34 mouse cellular contexts compared by ENCODE assay signal in the genomic region with DNA sequence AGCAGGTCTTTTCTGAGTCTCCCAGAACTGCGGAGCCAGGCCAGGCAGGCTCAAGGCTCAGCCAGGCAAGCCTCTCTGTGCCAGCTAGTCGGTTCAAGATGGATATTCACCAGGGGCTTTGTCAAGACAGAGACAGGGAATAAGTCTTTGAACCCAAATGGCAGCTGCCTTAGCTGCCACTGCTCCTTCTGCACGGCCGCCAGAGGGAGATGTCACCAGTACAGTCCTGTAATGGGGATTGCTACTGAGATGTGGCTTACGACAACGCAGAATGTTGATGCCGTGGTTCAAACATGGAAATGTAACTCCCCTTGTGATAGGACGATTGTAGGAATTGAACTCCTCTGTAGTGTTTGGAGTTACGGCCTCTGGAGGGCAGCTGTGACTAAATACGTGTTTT. TPM values are rescaled to one million over a fixed set of nuclear protein-coding genes. Genes with fewer than 3 reads are reported as not detected.
A peak's percentile ranks its signal among the peaks of the same experiment; 100 is the strongest.
DNase-seq lines count a peak whose midpoint lies in the region; ATAC-seq and TF ChIP-seq lines count a peak whose summit lies in the region.
"Had no signal": no experiment of that assay in that cellular context is flagged by ENCODE, and none has a peak within 500 bp of the region (broad histone marks: within the 10 kb centered on the region; RNA-seq: fewer than 3 reads in every experiment).

No protein-coding gene starts in this region.

- TF ChIP-seq EP300 in liver, postnatal 0 days (IDR thresholded peaks at IDR 0.05; ENCODE audit: low read depth), result no peak

- peak; percentile 10 for DNase-seq in adrenal gland, postnatal 14 days
- no peak for DNase-seq in adrenal gland, adult (ENCODE audit: inconsistent age in 2 of 2, low spot score in 1 of 2)
- no peak for DNase-seq in left cerebral cortex, adult 2 months (ENCODE audit: extremely low spot score in 1 of 2, low spot score in 2 of 2)
- no peak for DNase-seq in left cerebral cortex, postnatal 4 days
- peak; percentile 17 for DNase-seq in midbrain, embryonic 11.5 days (ENCODE audit: low spot score, missing footprints)
- DNase-seq in midbrain, embryonic 14.5 days, result no peak
- no peak for DNase-seq in liver, postnatal 0 days
- DNase-seq: adrenal gland, postnatal 25 days; cerebellum, adult 11-12 months; gastrocnemius, postnatal 25 days; heart, adult 11 months; heart, postnatal 4 days; kidney, adult 11 months; kidney, postnatal 14 days; lung, adult 18-20 months; lung, postnatal 14 days; right cerebral cortex, postnatal 4 days; thymus, adult 18-20 months; thymus, postnatal 36 days had no signal

- H3K4me2 ChIP-seq in midbrain, embryonic 11.5 days, result no peak overlapping the region
- no peak overlapping the region for H3K4me2 ChIP-seq in midbrain, embryonic 14.5 days (ENCODE audit: low read length)
- no peak overlapping the region for H3K4me2 ChIP-seq in liver, postnatal 0 days (ENCODE audit: low read depth, low read length)
- no peak overlapping the region for H3K4me2 ChIP-seq in intestine, embryonic 15.5 days (replicated peaks)
- H3K4me2 ChIP-seq: embryonic facial prominence, embryonic 15.5 days; forebrain, embryonic 13.5 days; heart, embryonic 12.5 days; hindbrain, embryonic 14.5 days; midbrain, embryonic 12.5 days; neural tube, embryonic 13.5 days had no signal

- intact Hi-C loops in left cerebral cortex, adult 2 months (cut with DNase I), result no loop called here
- intact Hi-C loops in left cerebral cortex, postnatal 4 days (cut with DNase I), result no loop called here

- no peak overlapping the region for H3K9ac ChIP-seq in midbrain, embryonic 11.5 days (ENCODE audit: low read length)
- H3K9ac ChIP-seq in midbrain, embryonic 14.5 days (replicated peaks; ENCODE audit: low read length), result no peak overlapping the region
- H3K9ac ChIP-seq in liver, postnatal 0 days (replicated peaks), result no peak overlapping the region
- no peak overlapping the region for H3K9ac ChIP-seq in intestine, embryonic 15.5 days
- H3K9ac ChIP-seq: embryonic facial prominence, embryonic 15.5 days; forebrain, embryonic 13.5 days; heart, embryonic 12.5 days; hindbrain, embryonic 14.5 days; midbrain, embryonic 12.5 days; neural tube, embryonic 13.5 days had no signal

- no peaks in the 10 kb centered on the region for H3K9me3 ChIP-seq in midbrain, embryonic 11.5 days (ENCODE audit: control insufficient read depth, low read length)
- no peaks in the 10 kb centered on the region for H3K9me3 ChIP-seq in midbrain, embryonic 14.5 days (ENCODE audit: control insufficient read depth, low read length)
- H3K9me3 ChIP-seq in liver, postnatal 0 days (ENCODE audit: low read length), result no peaks in the 10 kb centered on the region
- no peaks in the 10 kb centered on the region for H3K9me3 ChIP-seq in intestine, embryonic 15.5 days
- H3K9me3 ChIP-seq: embryonic facial prominence, embryonic 10.5 days; embryonic facial prominence, embryonic 15.5 days; forebrain, embryonic 13.5 days; midbrain, embryonic 12.5 days; neural tube, embryonic 13.5 days had no signal

- no peak overlapping the region for H3K4me3 ChIP-seq in left cerebral cortex, adult 2 months
- H3K4me3 ChIP-seq in midbrain, embryonic 11.5 days (ENCODE audit: low read depth, low read length), result no peak overlapping the region
- H3K4me3 ChIP-seq in midbrain, embryonic 14.5 days (replicated peaks; ENCODE audit: low read depth, low read length), result no peak overlapping the region
- H3K4me3 ChIP-seq in liver, postnatal 0 days (ENCODE audit: low read depth, low read length), result no peak overlapping the region
- no peak overlapping the region for H3K4me3 ChIP-seq in intestine, embryonic 15.5 days (replicated peaks)
- H3K4me3 ChIP-seq: embryonic facial prominence, embryonic 10.5 days; embryonic facial prominence, embryonic 15.5 days; forebrain, embryonic 13.5 days; heart, embryonic 12.5 days; midbrain, embryonic 12.5 days; neural tube, embryonic 13.5 days had no signal

- H3K27me3 ChIP-seq in midbrain, embryonic 11.5 days (ENCODE audit: control insufficient read depth, insufficient read depth, low read length), result no peaks in the 10 kb centered on the region
- H3K27me3 ChIP-seq in midbrain, embryonic 14.5 days (ENCODE audit: control insufficient read depth, insufficient read depth, low read length), result no peaks in the 10 kb centered on the region
- no peaks in the 10 kb centered on the region for H3K27me3 ChIP-seq in liver, postnatal 0 days (ENCODE audit: insufficient read depth, low read length)
- no peaks in the 10 kb centered on the region for H3K27me3 ChIP-seq in intestine, embryonic 15.5 days (replicated peaks)
- H3K27me3 ChIP-seq: embryonic facial prominence, embryonic 15.5 days; forebrain, embryonic 13.5 days; heart, embryonic 12.5 days; midbrain, embryonic 12.5 days; neural tube, embryonic 13.5 days had no signal

- peak; percentile 26 for TF ChIP-seq CTCF in left cerebral cortex, adult 2 months (IDR thresholded peaks at IDR 0.05)
- TF ChIP-seq CTCF in liver, postnatal 0 days (IDR thresholded peaks at IDR 0.05; ENCODE audit: low read depth), result peak; percentile 34; the same call in 1 of the 2 replicates

- peaks cover 2% of the 10 kb centered on the region; the same call in 1 of the 2 replicates for H3K4me1 ChIP-seq in midbrain, embryonic 11.5 days (ENCODE audit: control insufficient read depth, insufficient read depth, low read length)
- peaks cover 16% of the 10 kb centered on the region for H3K4me1 ChIP-seq in midbrain, embryonic 14.5 days (ENCODE audit: control insufficient read depth, insufficient read depth, low read length)
- no peaks in the 10 kb centered on the region for H3K4me1 ChIP-seq in liver, postnatal 0 days (ENCODE audit: insufficient read depth)
- no peaks in the 10 kb centered on the region for H3K4me1 ChIP-seq in intestine, embryonic 15.5 days (replicated peaks)
- H3K4me1 ChIP-seq: embryonic facial prominence, embryonic 15.5 days; forebrain, embryonic 13.5 days; heart, embryonic 12.5 days had no signal

- WGBS in midbrain, embryonic 11.5 days, result 85% methylated on average over 10 of the region's 10 CpGs
- 81% methylated on average over 10 of the region's 10 CpGs for WGBS in midbrain, embryonic 14.5 days
- WGBS in liver, postnatal 0 days (ENCODE audit: insufficient replicate concordance), result 75% methylated on average over 10 of the region's 10 CpGs
- WGBS in intestine, embryonic 15.5 days, result 74% methylated on average over 10 of the region's 10 CpGs

- H3K27ac ChIP-seq in left cerebral cortex, adult 2 months, result no peak overlapping the region
- no peak overlapping the region for H3K27ac ChIP-seq in midbrain, embryonic 11.5 days (ENCODE audit: low read depth, low read length)
- no peak overlapping the region for H3K27ac ChIP-seq in midbrain, embryonic 14.5 days (replicated peaks; ENCODE audit: low read depth, low read length)
- no peak overlapping the region for H3K27ac ChIP-seq in liver, postnatal 0 days (ENCODE audit: low read depth)
- H3K27ac ChIP-seq in intestine, embryonic 15.5 days, result no peak overlapping the region
- H3K27ac ChIP-seq: embryonic facial prominence, embryonic 10.5 days; embryonic facial prominence, embryonic 15.5 days; forebrain, embryonic 13.5 days; hindbrain, embryonic 14.5 days; midbrain, embryonic 12.5 days; neural tube, embryonic 13.5 days; stomach, postnatal 0 days had no signal

- H3K36me3 ChIP-seq in midbrain, embryonic 11.5 days (ENCODE audit: control insufficient read depth, insufficient read depth, low read length), result no peaks in the 10 kb centered on the region
- H3K36me3 ChIP-seq in midbrain, embryonic 14.5 days (ENCODE audit: control insufficient read depth, insufficient read depth, low read length), result no peaks in the 10 kb centered on the region
- H3K36me3 ChIP-seq in liver, postnatal 0 days (replicated peaks; ENCODE audit: insufficient read depth, low read length), result no peaks in the 10 kb centered on the region
- H3K36me3 ChIP-seq in intestine, embryonic 15.5 days, result no peaks in the 10 kb centered on the region
- H3K36me3 ChIP-seq: embryonic facial prominence, embryonic 10.5 days; embryonic facial prominence, embryonic 15.5 days; heart, embryonic 12.5 days; midbrain, embryonic 12.5 days; neural tube, embryonic 13.5 days had no signal

- no peak for ATAC-seq in midbrain, embryonic 11.5 days (ENCODE audit: low FRiP score)
- no peak for ATAC-seq in midbrain, embryonic 14.5 days (ENCODE audit: low FRiP score, low TSS enrichment)
- ATAC-seq in liver, postnatal 0 days, result no peak
- no peak for ATAC-seq in intestine, embryonic 15.5 days
- ATAC-seq: forebrain, embryonic 13.5 days had no signal

RNA-seq across cellular contexts. Expression of a gene that starts 1.4 kb away (rescaled TPM):
- total RNA-seq in adrenal gland, postnatal 14 days (2021), result 0.33 TPM in 1 of 2 replicates, not detected in the other
- total RNA-seq in left cerebral cortex, adult 2 months (2021), result not detected
- not detected for total RNA-seq in left cerebral cortex, postnatal 4 days (2021)
- 0.15 and 0.32 TPM in 2 replicates for polyA plus RNA-seq in midbrain, embryonic 11.5 days (2014; fragmentation: Nextera tagmentation; extraction: Ambion mirVana)
- not detected in 2 replicates for polyA plus RNA-seq in midbrain, embryonic 14.5 days (2014; fragmentation: Nextera tagmentation; extraction: Ambion mirVana)
- polyA plus RNA-seq in liver, postnatal 0 days (2015; fragmentation: Nextera tagmentation; extraction: Ambion mirVana), result 56.1 and 57.0 TPM in 2 replicates
- 0.40 and 1.3 TPM in 2 replicates for polyA plus RNA-seq in intestine, embryonic 15.5 days (2015; fragmentation: Nextera tagmentation; extraction: Ambion mirVana)
- total RNA-seq: adrenal gland, postnatal 25 days; gastrocnemius, postnatal 25 days; heart, postnatal 4 days; layer of hippocampus, postnatal 14 days; left cerebral cortex, adult 8-10 months; left cerebral cortex, postnatal 36 days had no signal
- polyA plus RNA-seq: cortical plate, adult 2 months; embryonic facial prominence, embryonic 10.5 days; forebrain, embryonic 13.5 days; heart, postnatal 0 days; kidney, embryonic 14.5 days; midbrain, embryonic 12.5 days had no signal

Comparison
In these comparisons a context has a peak if more than half of its experiments do, and no peak if none do; other contexts are left out.
1. DNase-seq: peak in adrenal gland, postnatal 14 days (single experiment) and midbrain, embryonic 11.5 days (single experiment); none in adrenal gland, adult (0 of 2), left cerebral cortex, adult 2 months (0 of 2), left cerebral cortex, postnatal 4 days (single experiment), midbrain, embryonic 14.5 days (single experiment) and liver, postnatal 0 days (single experiment).
2. RNA of a gene that starts 1.4 kb away (polyA plus RNA-seq): 56.1 to 57.0 TPM in liver, postnatal 0 days; 0.40 to 1.3 TPM in intestine, embryonic 15.5 days, 0.15 to 0.32 TPM in midbrain, embryonic 11.5 days and not detected in midbrain, embryonic 14.5 days; every median in the first group is over 10 times any median in the second.